Mouse (Mus musculus): ENCODE results near the gene Prr9. TPM values are rescaled to one million over a fixed set of nuclear protein-coding genes. Genes with fewer than 3 reads are reported as not detected.

Prr9 gene
- polyA plus RNA-seq, 1 experiment: 0.10 TPM

- Histone ChIP-seq H3K4me3 (ENCODE audit: low read depth, low read length) (no peak overlapping the region), H3K27ac (ENCODE audit: insufficient read depth, low read depth, low read length) (no peak overlapping the region), H3K36me3 (ENCODE audit: control insufficient read depth, insufficient read depth, low read length) (no peaks in the 10 kb centered on the region), H3K27me3 (ENCODE audit: control insufficient read depth, insufficient read depth, low read length) (no peaks in the 10 kb centered on the region), H3K4me1 (ENCODE audit: control insufficient read depth, insufficient read depth, insufficient read length, low read length) (no peaks in the 10 kb centered on the region)
- WGBS: 65% methylated on average over 3 of the region's 3 CpGs
- TF ChIP-seq CTCF (IDR thresholded peaks at IDR 0.05; ENCODE audit: extremely low read depth, insufficient read length, insufficient replicate concordance, low read depth, low read length): no peak
- no peak for TF ChIP-seq POLR2A (IDR thresholded peaks at IDR 0.05; ENCODE audit: low read depth, low read length)
These were observed 2.8 kb downstream of the Prr9 start for GRCm38 (mm10) chr3:92120902-92121301.

- Histone ChIP-seq H3K36me3 (ENCODE audit: control insufficient read depth, insufficient read depth, low read length) (no peaks in the 10 kb centered on the region), H3K27me3 (ENCODE audit: control insufficient read depth, insufficient read depth, low read length) (no peaks in the 10 kb centered on the region), H3K27ac (ENCODE audit: insufficient read depth, low read depth, low read length) (no peak overlapping the region), H3K4me3 (ENCODE audit: low read depth, low read length) (no peak overlapping the region), H3K4me1 (ENCODE audit: control insufficient read depth, insufficient read depth, insufficient read length, low read length) (no peaks in the 10 kb centered on the region)
- WGBS: 28% methylated on average over 3 of the region's 3 CpGs
- no peak for TF ChIP-seq CTCF (IDR thresholded peaks at IDR 0.05; ENCODE audit: extremely low read depth, insufficient read length, insufficient replicate concordance, low read depth, low read length)
- TF ChIP-seq POLR2A (IDR thresholded peaks at IDR 0.05; ENCODE audit: low read depth, low read length): no peak
These were observed 5.8 kb downstream of the Prr9 start for GRCm38 (mm10) chr3:92117930-92118329.

- Histone ChIP-seq H3K27me3 (ENCODE audit: control insufficient read depth, insufficient read depth, low read length) (no peaks in the 10 kb centered on the region), H3K36me3 (ENCODE audit: control insufficient read depth, insufficient read depth, low read length) (no peaks in the 10 kb centered on the region), H3K4me1 (ENCODE audit: control insufficient read depth, insufficient read depth, insufficient read length, low read length) (no peaks in the 10 kb centered on the region), H3K4me3 (ENCODE audit: low read depth, low read length) (no peak overlapping the region), H3K27ac (ENCODE audit: insufficient read depth, low read depth, low read length) (no peak overlapping the region)
- no peak for TF ChIP-seq CTCF (IDR thresholded peaks at IDR 0.05; ENCODE audit: extremely low read depth, insufficient read length, insufficient replicate concordance, low read depth, low read length)
- no peak for TF ChIP-seq POLR2A (IDR thresholded peaks at IDR 0.05; ENCODE audit: low read depth, low read length)
These were observed 12.2 kb downstream of the Prr9 start for GRCm38 (mm10) chr3:92111526-92111925.

- TF ChIP-seq POLR2A (IDR thresholded peaks at IDR 0.05; ENCODE audit: low read depth, low read length) (no peak), CTCF (IDR thresholded peaks at IDR 0.05; ENCODE audit: extremely low read depth, insufficient read length, insufficient replicate concordance, low read depth, low read length) (no peak)
- no peak overlapping the region for H3K4me3 ChIP-seq (ENCODE audit: low read depth, low read length)
- no peaks in the 10 kb centered on the region for H3K27me3 ChIP-seq (ENCODE audit: control insufficient read depth, insufficient read depth, low read length)
- H3K4me1 ChIP-seq (ENCODE audit: control insufficient read depth, insufficient read depth, insufficient read length, low read length): no peaks in the 10 kb centered on the region
- H3K27ac ChIP-seq (ENCODE audit: insufficient read depth, low read depth, low read length): no peak overlapping the region
- no peaks in the 10 kb centered on the region for H3K36me3 ChIP-seq (ENCODE audit: control insufficient read depth, insufficient read depth, low read length)
These were observed 13.0 kb downstream of the Prr9 start for GRCm38 (mm10) chr3:92110790-92111189.

GRCm38 (mm10) chr3:92106582-92106981, 17.2 kb downstream of the Prr9 start:
- Histone ChIP-seq H3K4me3 (ENCODE audit: low read depth, low read length) (no peak overlapping the region), H3K27me3 (ENCODE audit: control insufficient read depth, insufficient read depth, low read length) (no peaks in the 10 kb centered on the region), H3K36me3 (ENCODE audit: control insufficient read depth, insufficient read depth, low read length) (no peaks in the 10 kb centered on the region), H3K27ac (ENCODE audit: insufficient read depth, low read depth, low read length) (no peak overlapping the region), H3K4me1 (ENCODE audit: control insufficient read depth, insufficient read depth, insufficient read length, low read length) (no peaks in the 10 kb centered on the region)
- TF ChIP-seq CTCF (IDR thresholded peaks at IDR 0.05; ENCODE audit: extremely low read depth, insufficient read length, insufficient replicate concordance, low read depth, low read length) (peak; percentile 44; the same call in 1 of the 2 replicates), POLR2A (IDR thresholded peaks at IDR 0.05; ENCODE audit: low read depth, low read length) (no peak)
- WGBS: 4% methylated on average over 6 of the region's 6 CpGs

GRCm38 (mm10) chr3:92083042-92083441, 40.7 kb downstream of the Prr9 start, which contains the start of gene Lor:
Gene Lor (minus strand): TSS chr3:92083142.
- Histone ChIP-seq H3K27me3 (ENCODE audit: control insufficient read depth, insufficient read depth, low read length) (peaks cover 25% of the 10 kb centered on the region), H3K4me1 (ENCODE audit: control insufficient read depth, insufficient read depth, insufficient read length, low read length) (no peaks in the 10 kb centered on the region), H3K27ac (ENCODE audit: insufficient read depth, low read depth, low read length) (no peak within 1 kb of the TSS), H3K36me3 (ENCODE audit: control insufficient read depth, insufficient read depth, low read length) (no peaks in the 10 kb centered on the region), H3K4me3 (ENCODE audit: low read depth, low read length) (no peak within 1 kb of the TSS)
- 88% methylated on average over 2 of the region's 2 CpGs for WGBS
- no peak for TF ChIP-seq POLR2A (IDR thresholded peaks at IDR 0.05; ENCODE audit: low read depth, low read length)
- no peak for TF ChIP-seq CTCF (IDR thresholded peaks at IDR 0.05; ENCODE audit: extremely low read depth, insufficient read length, insufficient replicate concordance, low read depth, low read length)

GRCm38 (mm10) chr3:92081285-92081931, 42.3 kb downstream of the Prr9 start:
- under 1% methylated on average over 75 of the region's 76 CpGs for WGBS
- Histone ChIP-seq H3K4me3 (ENCODE audit: low read depth, low read length) (peak overlapping the region; percentile 74), H3K4me1 (ENCODE audit: control insufficient read depth, insufficient read depth, insufficient read length, low read length) (no peaks in the 10 kb centered on the region), H3K27me3 (ENCODE audit: control insufficient read depth, insufficient read depth, low read length) (peaks cover 25% of the 10 kb centered on the region), H3K36me3 (ENCODE audit: control insufficient read depth, insufficient read depth, low read length) (no peaks in the 10 kb centered on the region), H3K27ac (ENCODE audit: insufficient read depth, low read depth, low read length) (no peak overlapping the region)
- TF ChIP-seq CTCF (IDR thresholded peaks at IDR 0.05; ENCODE audit: extremely low read depth, insufficient read length, insufficient replicate concordance, low read depth, low read length): no peak
- TF ChIP-seq POLR2A (IDR thresholded peaks at IDR 0.05; ENCODE audit: low read depth, low read length): no peak
